Mouse (Mus musculus): ENCODE results near the gene Ndst4. TPM values are rescaled to one million over a fixed set of nuclear protein-coding genes. Genes with fewer than 3 reads are reported as not detected.

Ndst4 gene
- 0.93 and 1.2 TPM in 2 replicates for polyA plus RNA-seq (2021; fragmentation: Nextera tagmentation)
- long read RNA-seq, experiment 1, full-length matches to known transcripts = 5 of 8 reads
- long read RNA-seq, experiment 1, partial matches to known transcripts = 0 of 8 reads
- long read RNA-seq, experiment 1, other reads (novel, unspliced or antisense) = 3 of 8 reads
- long read RNA-seq, experiment 2, full-length matches to known transcripts = 1 of 5 reads
- long read RNA-seq, experiment 2, partial matches to known transcripts = 1 of 5 reads
- long read RNA-seq, experiment 2, other reads (novel, unspliced or antisense) = 3 of 5 reads

DNA sequence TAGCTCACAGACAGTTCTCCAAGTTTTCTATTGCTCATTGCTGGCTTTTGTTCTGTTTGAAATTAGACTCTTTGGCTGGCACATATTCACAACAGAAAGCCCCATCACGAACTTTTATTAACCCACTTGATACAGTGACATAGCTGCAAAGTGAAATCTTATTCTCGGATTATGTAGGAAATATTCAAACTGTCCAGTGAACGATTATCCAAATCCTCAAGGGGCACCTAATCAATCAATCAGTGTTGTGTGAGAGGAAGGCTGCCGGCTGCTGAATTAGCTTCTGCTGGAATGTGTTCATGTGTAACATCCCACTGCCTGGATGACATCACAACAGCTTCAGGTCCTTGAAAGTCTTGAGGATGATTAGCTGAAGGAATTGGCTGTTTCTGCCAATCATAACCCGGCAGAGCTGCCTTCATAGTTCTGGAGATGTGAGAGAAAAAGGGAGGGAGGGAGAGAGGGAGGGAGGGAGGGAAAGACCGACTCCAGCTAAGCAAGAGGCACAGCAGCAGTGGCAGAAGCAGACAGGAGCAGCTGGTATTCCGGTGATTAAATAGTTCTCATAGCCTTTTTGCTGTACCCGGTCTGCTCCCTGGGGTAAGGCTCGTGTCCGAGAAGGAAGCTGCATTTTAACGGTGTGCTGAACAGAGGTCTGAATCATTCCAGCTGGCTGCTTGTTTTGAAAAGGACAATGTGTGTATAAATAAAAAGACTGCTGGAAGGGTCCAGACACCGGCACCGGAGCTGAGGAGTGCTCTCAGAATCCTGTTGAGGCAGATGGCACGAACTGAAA, at the start of gene Ndst4:
Gene Ndst4 (plus strand): TSS at position 476 of the 796 bp plus-strand sequence.

